Mouse (Mus musculus) neural tube, embryonic 10.5 days (tissue): ENCODE data around the gene Taok3.

ENCODE experiments used
- DNase-seq: peaks from one replicate; pipeline ENCODE4 v3.0.0-alpha.2; 2017; ENCODE audit warnings: low spot score; ENCODE audit errors: extremely low spot score

Gene Taok3

GRCm38 (mm10) chr5:117143721-117144135 lies 23.8 kb downstream of the Taok3 start:
- DNase-seq: no peak

GRCm38 (mm10) chr5:117146165-117146564 lies 26.2 kb downstream of the Taok3 start:
- DNase-seq: no peak

GRCm38 (mm10) chr5:117147187-117148095 lies 27.5 kb downstream of the Taok3 start:
- no peak for DNase-seq

GRCm38 (mm10) chr5:117149054-117149942 lies 29.4 kb downstream of the Taok3 start:
- no peak for DNase-seq

- no peak for DNase-seq
These were observed 30.1 kb downstream of the Taok3 start for GRCm38 (mm10) chr5:117150068-117150467.

- no peak for DNase-seq
These were observed 33.0 kb downstream of the Taok3 start for GRCm38 (mm10) chr5:117152944-117153343.

- DNase-seq: peak; percentile 35
These were observed 33.7 kb downstream of the Taok3 start for GRCm38 (mm10) chr5:117153527-117154091.

- no peak for DNase-seq
These were observed 38.5 kb downstream of the Taok3 start for GRCm38 (mm10) chr5:117158335-117159018.

- DNase-seq: no peak
These were observed 39.4 kb downstream of the Taok3 start for GRCm38 (mm10) chr5:117159326-117159725.

- DNase-seq: no peak
These were observed 39.9 kb downstream of the Taok3 start for GRCm38 (mm10) chr5:117159805-117160291.

GRCm38 (mm10) chr5:117160499-117160898 lies 40.6 kb downstream of the Taok3 start:
- DNase-seq: peak; percentile 23

GRCm38 (mm10) chr5:117163790-117164189 lies 43.9 kb downstream of the Taok3 start:
- no peak for DNase-seq

- no peak for DNase-seq
These were observed 44.6 kb downstream of the Taok3 start for GRCm38 (mm10) chr5:117164516-117164915.

- no peak for DNase-seq
These were observed 45.0 kb downstream of the Taok3 start for GRCm38 (mm10) chr5:117164923-117165322.

- DNase-seq: no peak
These were observed 46.0 kb downstream of the Taok3 start for GRCm38 (mm10) chr5:117165946-117166345.

- DNase-seq: no peak
These were observed 47.0 kb downstream of the Taok3 start for GRCm38 (mm10) chr5:117166811-117167365.

GRCm38 (mm10) chr5:117168351-117169100 lies 48.6 kb downstream of the Taok3 start:
- no peak for DNase-seq

- DNase-seq: no peak
These were observed 54.1 kb downstream of the Taok3 start for GRCm38 (mm10) chr5:117174057-117174456.

GRCm38 (mm10) chr5:117175896-117176295 lies 56.0 kb downstream of the Taok3 start:
- no peak for DNase-seq

- DNase-seq: no peak
These were observed 58.1 kb downstream of the Taok3 start for GRCm38 (mm10) chr5:117178079-117178478.
